Mouse (Mus musculus): ENCODE results near the gene Znhit1.

DNA sequence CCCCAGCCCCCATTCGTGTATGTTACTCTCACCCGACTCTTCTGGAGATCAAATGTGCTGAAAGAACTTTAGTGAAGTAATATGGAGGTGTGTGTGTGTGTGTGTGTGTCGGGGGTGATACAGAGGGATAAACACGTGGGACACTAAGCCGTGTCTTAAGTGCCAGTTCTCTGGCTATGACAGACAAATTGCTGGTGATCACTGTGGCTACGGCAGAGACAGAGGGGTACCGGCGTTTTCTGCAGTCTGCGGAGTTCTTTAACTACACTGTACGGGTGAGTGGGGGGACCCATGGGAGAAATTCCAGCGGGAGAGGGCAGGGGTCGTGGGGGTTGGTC is at the start of gene Znhit1:
- TF ChIP-seq CTCF (IDR thresholded peaks at IDR 0.05; ENCODE audit: extremely low read depth, insufficient read length, insufficient replicate concordance, low read depth, low read length) (no peak), POLR2A (IDR thresholded peaks at IDR 0.05; ENCODE audit: low read depth, low read length) (no peak)
